Mouse (Mus musculus): ENCODE measurements around the gene 1700020A23Rik.

- no peak for TF ChIP-seq CTCF (IDR thresholded peaks at IDR 0.05; ENCODE audit: low read depth)
- TF ChIP-seq EP300 (IDR thresholded peaks at IDR 0.05; ENCODE audit: low read depth), result no peak
These were observed 46.2 kb upstream of the 1700020A23Rik start for GRCm38 (mm10) chr2:130358852-130359251.

Data from liver, postnatal 0 days (tissue).